Mouse (Mus musculus): ENCODE data around the gene Tbc1d10c.

The Tbc1d10c gene

GRCm38 (mm10) chr19:4191528-4192250 lies 605 bp upstream of the Tbc1d10c start, which contains the start of gene Ppp1ca:
Gene Ppp1ca (plus strand): TSS chr19:4192065.
- DNase-seq (ENCODE audit: low spot score) = peak; percentile 94

- no peak for DNase-seq (ENCODE audit: low spot score)
These were observed 1.9 kb downstream of the Tbc1d10c start for GRCm38 (mm10) chr19:4189051-4189620.

DNA sequence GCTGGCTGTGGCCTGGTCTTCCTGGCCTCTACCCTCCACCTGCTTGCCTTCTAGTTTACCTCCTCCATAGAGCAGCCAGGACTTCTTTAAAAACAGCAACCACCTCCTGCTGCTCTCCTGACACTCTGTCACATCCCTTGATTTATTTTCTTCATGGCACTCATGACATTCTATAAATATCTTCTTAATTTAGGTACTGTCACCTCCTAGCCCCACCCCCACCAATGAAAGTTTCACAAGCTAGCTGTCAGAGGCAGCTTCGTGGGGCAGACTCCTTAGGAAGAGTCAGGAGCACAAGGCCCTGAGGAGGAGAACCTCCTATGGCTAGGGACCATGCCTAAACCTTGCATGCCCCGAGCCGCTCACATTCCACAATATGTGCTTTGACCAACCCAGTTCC lies 3.8 kb downstream of the Tbc1d10c start:
- DNase-seq (ENCODE audit: low spot score) = no peak

- DNase-seq (ENCODE audit: low spot score) = no peak
These were observed 5.8 kb downstream of the Tbc1d10c start for GRCm38 (mm10) chr19:4184976-4185975.

GRCm38 (mm10) chr19:4183689-4184088 lies 7.4 kb downstream of the Tbc1d10c start:
- DNase-seq (ENCODE audit: low spot score) = no peak

DNA sequence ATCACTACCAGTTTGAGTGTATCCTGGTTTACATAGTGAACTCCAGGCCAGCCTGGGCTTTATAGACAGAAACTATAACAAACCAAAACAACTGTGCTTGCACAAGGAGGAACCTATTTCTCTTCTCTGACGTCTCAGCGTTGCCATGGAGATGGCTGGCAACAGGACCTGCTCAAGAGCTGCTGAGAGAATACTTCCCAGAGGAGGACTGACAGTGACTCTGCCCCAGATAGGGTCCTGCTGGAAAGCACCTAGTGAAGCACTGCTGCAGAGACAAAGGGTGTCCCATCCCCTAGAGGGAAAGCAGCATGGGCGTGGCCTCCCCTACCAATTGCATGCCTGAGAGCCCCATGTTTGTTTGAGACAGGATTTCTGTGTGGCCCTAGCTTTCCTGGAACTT lies 9.2 kb downstream of the Tbc1d10c start:
- peak; percentile 58 for DNase-seq (ENCODE audit: low spot score)

- DNase-seq (ENCODE audit: low spot score) = no peak
These were observed 10.7 kb downstream of the Tbc1d10c start for GRCm38 (mm10) chr19:4180411-4180810.

DNA sequence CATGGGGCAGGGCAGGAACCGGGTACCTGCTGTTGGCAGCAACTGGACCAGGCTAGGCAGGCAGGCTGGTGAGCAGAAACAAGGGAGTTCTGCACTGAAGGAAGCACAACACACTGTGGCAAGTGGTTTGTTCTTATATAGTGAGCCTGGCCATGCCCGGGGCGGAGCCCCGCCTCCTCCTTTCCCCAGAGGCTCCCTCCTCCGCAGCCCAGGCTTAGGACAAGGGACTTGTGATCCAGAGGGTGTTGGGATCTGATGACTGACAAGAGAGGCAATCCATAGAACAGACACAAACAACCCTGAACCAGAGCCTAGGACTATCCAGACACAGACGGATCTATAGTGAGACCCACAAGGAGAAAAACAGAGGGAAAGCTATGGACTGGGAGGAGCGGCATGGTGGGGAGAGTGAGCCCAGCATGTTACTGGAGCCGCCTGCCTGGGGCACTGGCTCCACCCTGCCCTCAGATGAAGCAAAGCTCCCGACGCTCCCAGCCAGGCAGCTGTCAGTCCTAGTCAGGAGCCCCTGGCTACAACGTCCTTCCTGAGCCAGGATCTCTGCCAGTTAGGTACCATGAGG lies 15.6 kb downstream of the Tbc1d10c start, which contains the start of gene Carns1:
TSS of gene Carns1 (minus strand) at position 112 of the 580 bp plus-strand sequence.
- DNase-seq (ENCODE audit: low spot score) = peak; percentile 59

DNA sequence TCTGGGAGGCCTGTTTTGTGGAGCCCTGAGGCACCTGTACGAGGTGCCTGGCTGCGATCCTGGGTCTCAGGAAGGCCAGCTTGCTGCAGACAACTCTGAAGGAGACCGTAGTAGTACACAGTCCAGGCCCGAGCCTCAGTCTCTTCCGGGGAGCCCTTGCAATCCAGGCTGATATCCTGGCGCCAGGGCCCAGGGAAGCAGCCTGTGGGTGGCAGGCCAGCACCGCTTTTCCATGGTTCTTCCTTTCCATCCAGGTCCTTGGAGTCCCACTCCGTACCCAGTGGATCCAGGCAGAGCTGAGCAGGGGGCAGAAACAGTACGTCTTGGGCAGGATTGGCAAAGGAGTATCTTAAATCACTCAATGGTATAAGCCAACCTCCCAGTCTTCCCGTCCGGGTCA lies 18.2 kb downstream of the Tbc1d10c start:
- no peak for DNase-seq (ENCODE audit: low spot score)

GRCm38 (mm10) chr19:4171393-4172290 lies 19.4 kb downstream of the Tbc1d10c start:
- no peak for DNase-seq (ENCODE audit: low spot score)

DNA sequence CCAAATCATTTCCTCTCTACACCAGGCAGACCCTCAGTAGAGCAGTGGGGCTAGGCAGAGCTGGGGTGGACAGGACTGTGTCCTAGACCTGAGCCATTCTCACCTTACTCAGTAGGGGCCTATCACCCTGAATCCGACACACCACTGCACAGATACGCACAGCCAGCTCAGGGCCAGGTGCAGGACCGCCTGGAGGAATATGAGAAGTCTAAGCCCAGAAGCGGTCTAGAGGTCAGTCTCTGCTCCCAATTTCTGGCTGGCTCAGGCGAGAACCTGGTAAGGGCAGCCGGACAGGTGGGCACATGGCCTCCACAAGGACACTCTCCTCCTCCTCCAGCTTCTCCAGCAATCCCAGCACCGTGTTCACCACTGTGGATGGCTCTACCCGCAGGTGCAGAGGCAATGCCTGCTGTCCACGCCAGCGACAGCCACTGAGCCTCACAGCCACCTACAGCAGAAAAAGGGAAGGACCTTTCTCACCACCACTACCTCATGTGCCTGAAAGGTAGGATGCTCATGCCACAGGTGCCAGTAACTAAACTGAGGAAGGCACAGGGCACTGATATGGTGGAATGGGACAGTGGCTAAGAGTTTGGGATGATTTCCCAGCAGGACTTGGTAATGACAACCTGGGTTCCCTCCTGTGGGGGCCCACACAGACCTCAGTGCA lies 20.2 kb downstream of the Tbc1d10c start:
- DNase-seq (ENCODE audit: low spot score) = no peak

GRCm38 (mm10) chr19:4169810-4170209 lies 21.3 kb downstream of the Tbc1d10c start:
- no peak for DNase-seq (ENCODE audit: low spot score)

DNA sequence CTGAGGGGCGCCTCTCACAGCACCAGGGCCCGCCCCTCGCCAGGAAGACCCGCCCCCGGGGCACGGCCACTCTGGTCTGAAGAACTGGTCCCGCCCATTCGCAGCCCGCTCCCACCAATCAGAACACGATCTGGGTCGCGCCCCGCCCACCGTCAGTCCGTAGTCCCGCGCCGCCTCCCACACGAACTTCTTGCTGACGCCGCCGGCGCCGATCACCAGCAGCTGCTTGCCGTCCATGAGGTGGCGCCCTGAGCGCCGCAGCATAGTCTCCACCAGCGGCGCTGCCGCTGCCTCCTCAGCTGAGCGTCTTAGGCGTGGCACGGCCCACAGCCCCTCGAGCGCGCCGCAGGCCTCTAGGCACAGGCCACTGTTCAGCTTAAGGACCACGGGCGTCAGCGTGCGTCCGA lies 21.7 kb downstream of the Tbc1d10c start:
- peak; percentile 96 for DNase-seq (ENCODE audit: low spot score)

GRCm38 (mm10) chr19:4166678-4167476 lies 24.2 kb downstream of the Tbc1d10c start:
- DNase-seq (ENCODE audit: low spot score) = peak; percentile 51

DNA sequence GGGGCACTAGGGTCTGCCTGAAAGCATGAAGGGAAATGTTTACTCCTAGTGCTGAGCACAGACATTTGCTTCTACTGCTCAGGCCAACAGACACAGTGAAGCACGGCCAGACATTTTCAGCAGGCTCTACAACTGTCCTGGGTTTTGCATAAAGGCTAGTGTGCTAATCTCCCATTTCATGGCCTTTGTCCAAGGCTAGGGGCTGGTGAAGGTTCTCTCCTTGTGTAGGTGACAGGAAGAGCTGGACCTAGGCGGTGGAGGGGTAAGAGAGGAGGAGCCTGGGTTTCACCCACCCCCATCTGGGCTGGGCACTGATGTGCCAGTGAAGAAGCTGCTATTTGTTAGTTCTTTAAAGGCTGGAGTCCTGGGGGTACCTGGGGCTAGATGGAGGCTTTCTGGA lies 26.4 kb downstream of the Tbc1d10c start:
- no peak for DNase-seq (ENCODE audit: low spot score)

DNA sequence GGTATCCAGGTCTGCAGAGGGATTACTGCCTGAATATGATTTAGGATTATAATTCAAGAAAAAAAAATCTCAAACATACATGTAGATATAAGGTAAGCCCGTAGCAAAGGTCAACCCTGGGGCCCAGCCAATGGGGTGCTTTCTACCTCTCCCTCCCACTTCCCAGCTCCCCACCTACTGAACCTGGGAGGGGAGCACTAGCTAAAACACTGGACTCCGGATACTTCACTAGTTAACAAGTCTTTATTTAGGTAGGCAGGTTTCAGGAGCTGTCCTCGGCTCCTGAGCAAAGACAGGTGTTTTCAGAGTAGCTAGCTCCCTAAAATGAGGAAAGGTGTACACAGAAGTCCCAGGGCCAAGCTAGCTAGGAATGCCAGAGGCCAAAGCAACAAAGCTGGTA lies 27.0 kb downstream of the Tbc1d10c start:
- no peak for DNase-seq (ENCODE audit: low spot score)

DNA sequence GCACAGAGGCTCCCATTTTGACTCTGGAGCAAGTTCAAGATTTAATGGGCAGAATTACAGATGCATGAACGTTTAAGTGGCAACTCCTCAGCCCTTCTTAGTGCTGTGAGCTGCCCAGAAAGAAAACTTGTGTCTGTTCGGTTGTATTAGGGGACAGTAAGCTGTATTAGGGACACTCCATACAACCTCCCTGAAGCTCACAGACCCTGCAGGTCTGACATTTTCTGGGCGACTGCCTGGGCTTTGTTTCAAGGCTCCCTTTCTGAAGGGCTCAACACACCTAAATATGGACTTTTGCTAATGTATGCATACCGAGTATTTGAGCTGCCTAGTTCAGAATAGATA lies 27.6 kb downstream of the Tbc1d10c start:
- no peak for DNase-seq (ENCODE audit: low spot score)

- peak; percentile 93 for DNase-seq (ENCODE audit: low spot score)
These were observed 28.2 kb downstream of the Tbc1d10c start, which contains the start of gene Rps6kb2 for GRCm38 (mm10) chr19:4162646-4163542. Gene Rps6kb2 (minus strand): TSS chr19:4163354.

GRCm38 (mm10) chr19:4159049-4159448 lies 32.0 kb downstream of the Tbc1d10c start:
- DNase-seq (ENCODE audit: low spot score) = no peak
